Mouse (Mus musculus): ENCODE data around the gene Mmp7.

Gene Mmp7

DNA sequence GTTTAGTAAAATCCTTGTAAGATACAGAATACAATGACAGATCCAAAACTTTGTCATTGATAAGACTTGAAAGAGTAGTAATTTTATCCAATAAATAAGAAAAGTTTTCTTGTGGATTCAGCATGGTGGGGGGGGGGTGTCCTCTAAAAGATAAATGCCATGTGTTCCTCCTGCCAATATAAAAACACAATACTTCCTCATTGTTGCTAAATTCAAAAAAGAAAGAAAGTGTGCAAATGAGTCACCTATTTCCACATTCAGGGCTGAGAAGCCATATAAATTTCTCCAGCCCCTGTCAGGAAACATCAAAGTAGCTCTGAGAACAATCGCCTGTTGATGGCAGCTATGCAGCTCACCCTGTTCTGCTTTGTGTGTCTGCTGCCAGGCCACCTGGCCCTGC is at the start of gene Mmp7:
Gene Mmp7, plus strand, starts transcription at position 301 of the 400 bp plus-strand sequence.
- no peak for DNase-seq

DNA sequence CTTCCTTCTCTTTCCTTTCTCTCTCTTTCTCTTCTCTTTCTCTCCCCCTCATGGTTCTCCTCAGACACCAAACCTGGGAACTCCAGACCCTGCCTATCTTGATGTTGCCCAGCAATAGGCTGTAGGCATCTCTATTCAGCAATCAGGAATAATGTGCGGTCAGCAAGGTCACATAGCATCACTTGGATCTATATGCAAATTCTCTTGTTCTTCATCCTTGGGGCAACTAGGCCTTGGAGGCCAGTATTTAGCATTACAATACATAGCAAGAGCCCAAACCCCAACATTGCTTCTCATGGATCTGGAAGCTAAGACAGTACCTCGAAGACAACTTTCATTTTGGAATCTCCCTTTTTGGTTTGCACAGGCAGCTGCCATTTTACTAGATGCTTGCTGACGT is 44.0 kb upstream of the Mmp7 start:
- no peak for DNase-seq

DNA sequence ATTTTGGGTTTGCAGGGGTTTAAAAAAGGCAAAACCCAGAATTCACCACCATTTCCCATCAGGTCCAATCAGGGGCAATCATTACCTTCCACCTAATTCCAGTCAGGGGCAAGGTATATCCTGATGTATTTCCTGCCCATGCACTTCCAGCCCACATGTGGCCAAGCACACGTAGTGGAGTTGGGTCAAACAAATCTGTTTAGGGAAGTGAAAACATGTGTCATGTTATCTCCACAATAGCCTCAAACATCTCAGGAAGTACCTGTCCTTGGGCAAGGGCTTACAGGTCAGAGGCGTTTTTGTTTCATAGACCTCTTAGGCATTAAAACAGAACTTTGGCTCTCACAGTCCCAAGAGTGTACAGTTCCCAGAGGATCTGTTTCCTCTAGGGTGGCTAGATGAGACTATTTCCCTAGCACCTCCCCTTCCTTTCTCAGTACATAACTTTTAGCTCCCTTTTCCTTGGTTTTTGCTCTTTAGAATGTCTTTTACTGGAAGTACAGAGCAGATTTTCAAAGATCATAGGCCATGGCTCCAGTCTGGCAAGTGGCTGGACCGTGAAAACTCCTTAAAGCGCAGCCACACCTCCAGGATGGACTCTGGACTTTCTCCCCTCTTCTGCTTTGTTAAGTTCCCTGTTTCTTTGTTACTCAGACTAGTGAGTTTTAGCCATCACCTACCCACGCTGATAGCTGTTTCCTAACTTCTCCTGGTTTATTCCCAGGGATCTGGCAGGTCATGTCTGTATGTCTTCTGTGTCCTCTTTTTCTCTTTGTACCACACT is 41.3 kb upstream of the Mmp7 start:
- peak; percentile 88 for DNase-seq

DNA sequence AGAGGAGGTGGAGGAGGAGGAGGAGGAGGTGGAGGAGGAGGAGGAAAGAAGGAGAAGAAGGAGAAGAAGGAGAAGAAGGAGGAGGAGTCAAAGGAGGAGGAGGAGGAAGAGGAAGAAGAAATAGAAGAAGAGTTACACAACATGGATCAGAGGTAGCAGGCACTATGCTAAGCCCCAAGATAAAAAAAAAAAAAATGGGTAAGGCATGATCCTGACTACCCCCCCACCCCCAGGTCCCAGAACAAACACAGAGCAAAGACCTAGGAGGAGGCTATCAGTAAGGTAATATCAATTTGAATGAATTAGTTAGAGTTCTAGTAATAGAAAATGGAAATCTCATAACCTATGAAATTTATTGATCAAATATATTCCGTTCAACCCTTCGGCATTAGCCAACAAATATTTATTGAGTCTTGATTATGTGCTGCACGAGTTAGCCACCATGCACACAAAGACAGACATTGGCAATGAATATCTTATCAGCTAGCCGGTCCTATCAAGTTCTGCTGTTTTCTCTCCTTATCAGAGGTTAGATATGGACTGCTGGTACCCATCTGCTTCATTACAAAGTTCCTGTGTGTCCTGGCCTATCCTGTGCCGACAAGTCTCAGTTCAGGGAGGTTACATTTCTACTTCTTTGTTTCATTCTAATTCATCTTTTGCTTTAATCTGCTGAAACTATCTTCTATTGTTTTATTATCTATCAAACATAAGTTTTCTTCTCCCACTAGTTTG is 39.4 kb upstream of the Mmp7 start:
- DNase-seq = no peak

DNA sequence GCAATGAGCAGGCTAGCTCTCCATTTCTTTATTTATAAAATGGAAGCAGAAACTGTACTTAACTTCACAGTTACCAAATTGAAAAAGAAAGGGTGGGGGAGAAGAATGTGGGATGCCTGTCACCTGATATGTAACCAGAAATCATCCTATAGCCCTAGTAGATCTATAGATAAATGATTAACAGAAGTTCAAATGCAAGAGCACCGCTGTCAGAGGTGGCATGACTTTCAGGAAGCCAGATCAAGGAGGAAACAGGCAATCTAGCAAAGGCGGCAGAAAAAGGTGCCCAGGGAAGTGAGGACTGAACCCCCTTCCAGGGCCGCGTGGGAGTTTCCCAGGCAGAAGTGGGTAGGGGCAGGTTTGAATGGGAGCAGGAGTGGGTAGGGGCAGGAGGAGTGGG is 33.9 kb upstream of the Mmp7 start:
- no peak for DNase-seq

DNA sequence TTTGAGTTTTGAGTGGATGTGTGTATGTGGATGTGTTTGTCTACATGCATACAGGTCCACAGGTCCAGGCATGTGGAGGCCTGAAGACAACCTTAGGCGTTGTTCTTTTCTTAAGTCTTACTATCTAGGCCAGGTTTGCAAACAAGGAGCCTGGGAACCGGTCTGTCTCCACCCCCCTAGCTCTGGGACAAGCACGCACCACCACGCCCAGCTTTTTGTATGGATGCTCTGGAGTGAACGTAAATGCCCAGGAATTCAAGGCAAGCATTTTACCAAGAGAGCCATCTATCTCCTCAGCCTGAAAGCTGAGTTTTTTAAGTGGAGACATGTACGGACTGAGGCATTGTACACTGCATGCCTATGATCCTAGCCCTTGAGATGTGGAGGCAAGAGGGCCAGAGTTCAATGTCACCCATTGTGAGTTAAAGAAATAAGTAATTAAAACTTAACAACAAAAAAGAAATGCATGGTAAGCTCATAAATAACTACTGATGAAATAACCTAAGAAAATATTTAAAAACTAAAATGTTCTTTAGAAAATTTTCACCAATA is 32.3 kb upstream of the Mmp7 start:
- DNase-seq = no peak

DNA sequence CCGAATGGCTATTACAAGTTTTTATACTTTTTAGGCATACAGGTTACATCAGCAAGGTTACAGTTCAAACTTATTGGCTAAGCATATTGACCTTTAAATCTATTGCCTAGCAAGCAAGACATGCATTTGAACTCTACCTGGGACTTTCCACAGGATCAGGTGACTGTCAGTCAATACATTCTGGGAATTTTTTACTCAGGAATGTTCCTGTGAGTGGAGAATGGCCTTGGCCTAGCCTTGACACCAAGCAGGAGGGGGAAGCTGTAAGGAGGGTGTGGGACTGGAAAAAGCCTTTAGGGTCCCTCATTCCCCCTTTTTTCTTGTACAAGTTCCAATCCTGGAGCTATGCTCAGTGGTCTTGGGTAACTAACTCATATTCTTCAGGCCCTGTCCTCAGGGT is 30.5 kb upstream of the Mmp7 start:
- peak; percentile 31 for DNase-seq

DNA sequence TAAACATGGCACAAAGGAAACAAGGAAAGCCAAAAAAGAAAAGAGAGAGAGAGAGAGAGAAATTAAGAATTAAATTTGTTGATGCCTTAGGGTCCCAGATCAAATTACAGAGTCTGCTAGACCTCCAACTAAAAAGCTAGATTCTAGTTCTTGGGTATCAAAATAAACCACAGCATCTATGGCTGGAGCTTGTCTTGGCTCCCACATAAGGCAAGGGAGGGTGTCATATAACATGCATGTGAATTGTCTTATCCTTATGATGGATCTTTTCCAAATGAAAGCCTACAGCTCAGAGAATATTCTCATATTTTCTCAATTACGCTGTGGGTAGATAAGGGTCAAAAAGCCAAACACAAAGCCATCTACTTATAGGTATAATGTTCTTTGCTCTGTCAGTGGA is 22.2 kb upstream of the Mmp7 start:
- DNase-seq = no peak

DNA sequence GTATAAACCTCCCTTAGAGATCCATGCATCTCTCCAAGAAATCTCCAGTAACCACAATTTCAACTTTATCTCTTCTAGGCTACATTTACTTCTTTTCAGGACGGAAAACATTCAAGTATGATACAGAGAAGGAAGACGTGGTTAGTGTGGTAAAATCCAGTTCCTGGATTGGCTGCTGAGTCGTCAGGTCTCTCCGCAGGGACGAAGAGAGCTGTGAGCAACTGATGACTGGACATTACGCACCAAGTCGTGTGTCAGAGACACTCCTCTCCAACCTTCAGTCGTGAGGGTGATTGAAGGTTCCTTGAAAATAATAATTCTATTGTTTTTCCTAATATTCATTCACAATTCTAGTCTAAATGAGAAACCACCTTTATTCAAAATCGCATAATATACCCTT is 18.9 kb upstream of the Mmp7 start:
- DNase-seq = no peak

DNA sequence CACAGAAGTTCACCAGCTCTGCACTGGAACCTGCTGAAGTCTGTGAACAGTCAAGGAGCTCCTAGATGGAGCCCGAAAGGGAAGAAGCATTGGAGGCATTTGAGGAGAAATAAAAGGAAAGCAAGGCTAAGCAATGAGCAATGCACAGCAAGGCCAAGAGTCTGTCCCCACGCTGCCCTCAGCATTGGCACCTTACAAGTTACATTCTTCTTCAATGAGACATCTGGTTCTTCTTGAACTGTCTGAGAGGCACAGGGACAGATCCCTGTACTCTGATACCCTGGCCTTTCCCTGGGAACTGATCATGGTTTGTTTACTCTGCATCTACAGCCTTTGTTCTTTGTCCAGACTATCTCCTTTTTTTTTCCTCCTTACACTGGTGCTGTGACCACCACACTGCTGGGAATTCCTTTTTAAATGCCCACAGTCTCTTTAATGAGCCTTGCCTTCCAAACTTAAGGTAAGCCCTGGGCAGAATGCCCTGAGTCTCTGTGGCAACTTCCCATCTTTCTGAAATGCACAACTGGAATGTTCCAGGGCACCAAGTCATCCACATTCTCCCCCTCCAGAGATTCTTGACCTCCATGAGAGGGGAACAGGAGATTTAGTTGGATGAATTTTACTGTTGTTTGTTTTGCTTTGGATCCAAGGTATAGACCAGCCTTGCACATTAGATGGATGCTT is 13.6 kb upstream of the Mmp7 start:
- DNase-seq = no peak

DNA sequence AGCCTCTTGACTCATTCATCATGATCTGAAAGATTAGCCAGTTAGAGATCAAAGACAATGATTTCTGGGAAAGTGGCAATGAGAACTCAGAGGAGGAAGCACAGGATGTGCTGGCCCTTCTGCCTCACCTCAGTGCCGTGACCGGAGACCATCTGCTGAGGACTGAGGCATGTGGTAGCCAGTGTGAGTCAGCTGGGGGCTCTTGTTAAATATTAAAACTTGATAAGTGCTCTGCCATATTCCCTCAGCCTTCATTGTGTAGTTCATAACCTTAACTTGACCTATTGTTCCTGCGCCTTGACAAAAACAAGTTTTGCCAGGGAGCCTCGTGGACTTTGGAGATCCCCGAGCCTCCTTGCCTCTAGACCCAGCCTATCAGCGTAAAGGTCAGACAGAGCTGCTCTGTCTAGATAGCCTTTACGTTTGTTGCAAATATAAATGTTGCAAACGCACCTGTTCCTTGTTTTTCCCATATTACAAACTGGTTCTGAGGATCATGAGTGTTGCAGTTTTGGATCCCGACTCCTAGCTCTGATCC is 9.7 kb upstream of the Mmp7 start:
- DNase-seq = peak; percentile 87

DNA sequence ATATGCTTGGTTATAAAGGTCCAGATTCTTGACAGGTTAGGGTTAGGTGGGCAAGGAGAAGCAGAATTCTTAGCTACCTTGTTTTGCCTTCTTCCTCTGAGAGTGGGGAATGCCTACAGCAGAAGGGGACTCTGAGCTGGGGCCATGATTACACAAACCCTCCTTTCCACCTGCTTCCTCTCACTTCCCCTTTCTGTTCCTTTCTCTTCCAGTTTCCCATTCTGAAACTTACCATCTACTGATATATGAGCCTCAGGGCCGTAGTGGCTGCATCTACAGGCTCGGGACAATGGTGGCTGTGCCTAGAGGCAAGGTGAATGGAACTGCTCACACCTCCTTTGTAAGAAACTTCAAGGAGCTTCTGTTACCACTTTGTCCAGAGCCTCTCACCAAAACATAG is 5.9 kb upstream of the Mmp7 start:
- DNase-seq = no peak

DNA sequence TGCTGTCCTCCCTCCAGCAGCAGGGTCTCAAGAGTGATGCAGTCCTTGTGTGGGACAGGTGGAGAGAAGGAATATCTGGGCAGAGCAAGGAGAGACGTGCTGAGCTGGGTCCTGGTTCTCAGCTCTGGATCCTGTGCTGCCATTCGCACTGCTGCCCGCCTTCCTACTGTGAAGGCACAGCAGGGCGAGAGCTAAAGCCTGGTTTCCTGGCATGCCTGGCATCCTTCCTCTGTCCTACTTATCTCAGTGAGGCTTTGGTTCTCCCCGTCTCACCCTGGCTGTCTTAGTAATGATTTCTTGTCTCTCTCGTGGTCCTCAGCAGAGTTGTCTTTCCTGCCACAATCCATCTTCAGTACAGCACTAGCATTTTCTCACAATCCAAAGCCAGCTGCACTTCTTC is 2.1 kb upstream of the Mmp7 start:
- DNase-seq = no peak

DNA sequence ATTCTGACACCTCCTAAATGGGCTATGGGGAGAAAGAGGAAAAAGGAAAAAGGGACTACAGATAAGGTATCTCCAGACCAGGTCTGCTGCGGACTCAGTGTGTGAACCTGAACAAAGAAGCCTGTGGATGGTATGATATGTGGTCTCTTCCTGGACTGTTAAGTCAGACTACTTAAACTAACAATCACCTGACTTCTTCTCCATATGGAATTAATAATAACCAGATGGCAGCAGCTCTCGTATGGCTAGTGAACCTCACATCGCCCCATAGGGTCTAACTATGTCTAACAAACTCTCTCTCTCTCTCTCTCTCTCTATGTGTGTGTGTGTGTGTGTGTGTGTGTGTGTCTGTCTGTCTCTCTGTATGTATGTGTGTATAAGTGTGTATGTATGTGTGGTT is 2.1 kb downstream of the Mmp7 start:
- DNase-seq = no peak

DNA sequence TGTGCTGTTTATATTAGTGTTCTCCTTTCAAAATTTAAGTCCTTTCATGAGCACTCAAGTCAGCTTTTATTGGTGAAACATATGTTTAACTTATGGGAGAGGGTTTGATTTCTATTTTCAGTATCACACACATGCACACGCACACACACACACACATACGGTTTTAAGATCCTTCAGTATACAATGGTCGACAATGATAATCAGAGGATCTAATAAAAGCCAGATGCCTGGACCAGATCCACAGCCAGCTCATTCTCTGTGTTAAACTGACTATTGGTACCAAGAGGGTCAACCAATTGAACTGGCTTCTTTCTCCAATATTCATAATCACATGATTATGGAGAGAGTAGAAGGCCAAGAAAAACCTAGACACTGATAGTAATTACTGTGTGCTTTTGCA is 3.8 kb downstream of the Mmp7 start:
- DNase-seq = no peak

DNA sequence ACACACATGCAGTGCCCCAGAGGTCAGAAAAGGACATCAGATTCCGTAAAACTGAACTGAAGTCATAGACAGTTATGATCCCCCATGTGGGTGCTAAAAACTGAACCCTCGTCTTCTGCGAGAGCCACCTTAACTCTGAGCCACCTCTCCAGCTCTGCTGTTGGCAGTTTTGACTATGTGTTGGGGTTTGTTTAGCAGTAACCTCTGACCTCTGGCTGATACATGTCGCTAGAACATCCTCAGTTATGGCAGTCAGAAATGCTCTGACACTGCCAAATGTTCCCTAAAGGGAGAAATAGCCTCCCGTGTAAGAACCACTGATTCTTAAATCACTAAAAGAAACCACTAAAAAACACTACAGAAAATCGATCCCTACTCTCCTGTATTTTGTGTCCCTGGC is 16.8 kb downstream of the Mmp7 start:
- no peak for DNase-seq

DNA sequence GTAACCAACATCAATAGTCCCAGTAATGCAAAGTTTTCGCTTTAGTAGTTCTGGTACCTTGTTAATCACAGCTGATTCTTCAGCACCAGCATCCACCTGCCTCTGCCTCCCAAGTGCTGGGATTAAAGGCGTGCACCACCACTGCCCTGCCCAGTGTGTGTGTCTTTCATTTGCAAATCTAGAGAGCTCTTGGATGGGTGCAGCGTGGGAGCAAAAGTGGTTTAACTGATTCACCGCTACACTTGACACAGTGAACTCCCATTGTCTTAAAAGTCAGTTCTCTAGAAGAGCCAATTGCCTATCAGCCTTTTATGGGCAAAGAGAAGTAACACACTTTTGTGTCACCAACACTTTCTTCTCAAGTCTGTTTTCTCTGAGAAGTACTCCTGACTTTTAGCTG is 19.3 kb downstream of the Mmp7 start:
- no peak for DNase-seq

DNA sequence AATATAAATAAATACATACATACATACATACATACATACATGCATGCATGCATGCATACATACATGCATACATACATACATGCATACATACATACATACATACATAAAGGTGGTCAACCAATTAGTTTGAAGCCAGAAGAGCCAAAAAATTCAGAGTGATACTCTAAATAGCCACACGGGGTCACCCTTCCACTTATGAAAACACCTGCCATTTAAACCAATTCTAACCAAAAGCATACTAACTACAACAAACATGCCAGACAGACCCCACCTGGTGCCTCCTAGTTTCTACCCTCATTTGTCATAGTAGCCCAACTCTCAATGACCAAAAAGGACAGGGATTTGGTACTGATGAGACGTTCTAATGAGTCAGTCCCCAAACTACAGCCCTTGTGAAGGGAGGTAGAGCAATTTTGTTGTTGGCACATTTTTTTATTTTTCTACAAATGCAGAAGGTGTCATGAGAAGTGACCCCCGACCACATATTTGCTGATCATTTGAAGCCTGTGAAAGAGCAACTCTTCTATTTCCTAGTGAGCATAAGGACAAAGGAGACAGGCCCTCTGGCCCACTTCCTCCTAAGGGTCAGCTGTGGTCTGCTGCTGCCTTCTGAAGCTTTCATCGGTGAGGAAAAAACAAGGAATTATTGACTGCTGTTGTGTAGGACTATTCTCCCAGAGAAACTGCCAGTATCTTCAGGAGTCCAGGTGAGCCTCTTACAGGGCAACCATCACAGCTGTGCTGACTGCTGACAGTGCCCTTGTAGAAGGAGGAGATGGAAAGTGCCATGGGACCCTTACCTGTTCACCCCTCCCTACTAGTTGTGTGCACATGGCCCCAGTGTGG is 22.4 kb downstream of the Mmp7 start:
- peak; percentile 70 for DNase-seq

DNA sequence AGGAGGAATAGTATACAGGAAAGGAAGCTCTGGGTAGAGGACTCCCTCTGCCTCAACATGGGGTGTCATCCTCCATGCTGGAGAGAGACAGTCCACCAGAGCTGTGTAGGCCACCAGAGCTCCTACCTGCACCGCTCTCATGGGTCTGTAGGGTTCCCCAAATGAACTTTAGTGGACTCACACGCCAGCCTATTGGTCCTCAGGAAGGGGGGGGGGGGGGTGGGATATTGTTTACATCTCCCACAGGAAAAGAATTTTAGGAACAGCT is 23.0 kb downstream of the Mmp7 start:
- DNase-seq = no peak

DNA sequence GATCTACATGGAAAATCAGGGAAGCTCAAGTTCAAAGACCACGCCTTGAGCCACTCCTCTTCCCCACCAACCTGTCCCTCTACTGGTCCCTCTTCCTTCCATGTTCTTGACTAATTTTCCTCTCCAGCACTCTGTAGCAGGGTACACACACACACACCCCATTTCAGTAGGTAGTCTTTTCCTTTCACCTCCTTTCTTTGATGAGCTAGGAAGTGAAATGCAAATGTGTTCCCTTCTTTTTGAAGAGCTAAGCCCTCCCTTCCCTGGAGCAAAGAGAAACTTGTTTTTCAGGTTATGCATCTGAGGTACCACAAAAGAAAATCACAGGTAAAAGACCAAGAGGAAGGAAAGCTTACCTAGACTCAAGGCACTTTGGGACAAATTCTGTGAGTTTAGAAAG is 29.7 kb downstream of the Mmp7 start:
- DNase-seq = no peak

DNA sequence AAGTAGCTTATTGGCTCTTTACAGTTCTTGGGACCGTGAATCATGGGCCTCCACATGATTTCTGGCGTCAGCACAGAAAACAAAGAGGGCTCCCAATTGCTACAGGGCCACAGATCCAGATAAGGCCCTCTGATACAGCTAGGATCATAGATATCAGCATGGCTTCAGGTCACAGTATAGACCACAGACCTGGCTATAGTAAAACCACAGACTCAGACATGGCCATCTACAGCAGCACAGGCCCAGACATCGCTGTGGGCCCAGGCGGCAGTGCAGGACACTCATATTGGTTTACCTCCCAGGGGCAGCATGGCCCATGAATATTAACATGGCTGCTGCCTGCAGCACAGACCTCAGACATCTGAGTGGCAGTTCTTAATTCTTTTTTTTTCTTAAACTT is 37.1 kb downstream of the Mmp7 start:
- no peak for DNase-seq

DNA sequence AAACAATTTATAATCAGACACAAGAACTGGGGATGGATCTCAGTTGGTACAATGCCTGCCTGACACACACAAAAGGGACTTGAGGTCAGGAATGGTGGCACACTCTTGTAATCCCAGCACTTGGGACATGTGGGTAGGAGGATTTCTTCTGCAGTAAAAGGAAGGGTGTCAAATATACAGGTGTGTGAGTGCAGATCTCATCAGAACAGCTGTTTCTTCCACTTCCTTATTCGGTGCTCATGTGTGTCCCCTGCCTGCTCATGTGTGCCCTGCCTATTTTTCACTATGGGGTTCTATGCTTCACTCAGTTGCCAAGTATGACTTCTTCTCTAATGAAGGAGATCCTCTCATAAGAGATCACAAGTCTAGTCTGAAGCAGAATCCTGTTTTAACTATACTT is 50.8 kb downstream of the Mmp7 start:
- DNase-seq = no peak

DNA sequence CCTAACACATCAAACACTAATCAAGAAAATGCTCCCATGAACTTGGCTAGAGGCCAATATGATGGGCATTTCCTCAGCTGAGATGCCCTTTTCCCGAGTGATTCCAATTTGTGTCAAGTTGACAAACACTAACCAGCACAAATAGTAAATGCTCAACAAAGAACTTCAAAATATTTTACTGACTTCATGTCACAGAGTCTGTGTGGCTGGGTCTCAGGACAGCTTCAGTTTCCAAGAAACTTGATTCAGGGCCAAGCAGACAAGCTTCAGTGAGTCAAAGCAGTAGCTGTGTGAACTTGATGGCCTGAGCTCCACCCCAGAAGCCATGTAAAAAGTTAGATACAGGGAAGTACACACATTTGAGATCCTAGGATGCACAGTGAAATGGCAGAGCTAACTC is 52.3 kb downstream of the Mmp7 start:
- no peak for DNase-seq
